Mouse (Mus musculus) bone marrow macrophage, adult 2 months (primary cell): Measurements from ENCODE around the gene Cd63. TPM values are rescaled to one million over a fixed set of nuclear protein-coding genes. Genes with fewer than 3 reads are reported as not detected.

ENCODE experiments used
- H3K27ac ChIP-seq: 2 replicates; pipeline ENCODE4 v1.5.1; 2012; ENCODE audit warnings: low read depth, low read length; ENCODE audit not compliant: insufficient read depth
- H3K4me1 ChIP-seq: 2 replicates; pipeline ENCODE4 v1.6.1; 2012; ENCODE audit warnings: low read length; ENCODE audit not compliant: control insufficient read depth, insufficient read depth
- H3K4me3 ChIP-seq: 2 replicates; pipeline ENCODE4 v1.5.1; 2012; ENCODE audit warnings: mild to moderate bottlenecking, low read length, moderate library complexity; ENCODE audit not compliant: insufficient read depth
- CTCF ChIP-seq: IDR thresholded peaks from 2 replicates; pipeline ENCODE4 v1.5.1; 2012; ENCODE audit warnings: low read depth, mild to moderate bottlenecking, low read length, moderate library complexity
- POLR2A ChIP-seq: IDR thresholded peaks from 2 replicates; pipeline ENCODE4 v1.6.1; 2012; ENCODE audit warnings: mild to moderate bottlenecking, low read depth, low read length, borderline replicate concordance
- polyA plus RNA-seq: library from polyadenylated mRNA; stranded (reverse); fragments of >200 nt; gene quantifications from 2 replicates; pipeline ENCODE4 v1.2.4, GENCODE M21; 2012; ENCODE audit not compliant: missing spikeins, insufficient read depth, insufficient read length

Cd63 gene
- polyA plus RNA-seq, 1 experiment: 751 TPM

DNA sequence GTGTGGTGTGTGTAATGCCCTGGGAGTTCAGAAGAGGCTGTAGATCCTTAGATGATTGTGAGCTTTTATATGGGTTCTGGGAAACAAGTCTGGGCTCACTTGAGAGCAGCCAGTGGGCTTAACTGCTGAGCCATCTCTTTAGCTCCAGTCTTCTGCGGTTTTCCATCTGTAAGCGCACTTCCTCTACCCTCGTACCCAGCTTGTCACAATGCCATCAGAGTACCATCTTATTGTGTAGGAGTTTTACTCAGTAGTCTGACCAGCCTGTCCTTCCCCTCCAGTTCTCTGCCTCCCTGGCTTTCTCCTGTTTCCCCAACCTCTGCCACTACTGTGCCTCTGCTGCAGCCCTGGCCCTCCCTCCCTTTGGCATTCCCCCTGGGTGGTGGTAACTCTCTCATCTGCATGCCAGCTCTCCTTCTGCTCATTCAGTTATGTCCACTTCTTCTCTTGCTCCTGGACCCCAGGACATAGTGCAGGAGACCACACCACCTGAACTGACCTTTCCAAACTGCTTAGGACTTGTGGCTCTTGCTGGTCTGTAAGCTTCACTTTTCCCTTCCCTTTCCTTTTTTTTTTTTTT is 1.7 kb downstream of the Cd63 start:
- TF ChIP-seq POLR2A: no peak
- TF ChIP-seq CTCF: no peak
- peak overlapping the region; percentile 78 for H3K27ac ChIP-seq
- peaks cover 43% of the 10 kb centered on the region for H3K4me1 ChIP-seq
- no peak overlapping the region for H3K4me3 ChIP-seq

DNA sequence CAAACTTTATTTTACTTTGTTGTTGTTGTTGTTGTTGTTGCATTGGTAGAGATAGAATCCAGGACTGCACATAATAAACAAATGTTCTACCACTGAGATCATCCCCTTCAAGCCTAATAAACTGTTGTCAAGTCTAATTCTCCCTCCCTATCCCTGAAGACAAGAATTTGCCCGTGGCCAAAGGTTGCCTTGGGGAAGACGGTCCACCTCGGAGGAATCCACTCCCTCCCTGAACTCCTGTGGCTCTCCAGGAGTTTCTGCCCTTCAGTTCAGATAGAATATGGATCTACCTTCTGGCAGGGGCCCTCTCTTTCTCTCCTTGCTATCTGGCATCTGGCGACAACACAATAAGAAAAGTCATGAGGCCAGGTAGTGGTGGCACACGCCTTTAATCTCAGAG is 4.0 kb downstream of the Cd63 start:
- no peak for TF ChIP-seq POLR2A
- TF ChIP-seq CTCF: no peak

DNA sequence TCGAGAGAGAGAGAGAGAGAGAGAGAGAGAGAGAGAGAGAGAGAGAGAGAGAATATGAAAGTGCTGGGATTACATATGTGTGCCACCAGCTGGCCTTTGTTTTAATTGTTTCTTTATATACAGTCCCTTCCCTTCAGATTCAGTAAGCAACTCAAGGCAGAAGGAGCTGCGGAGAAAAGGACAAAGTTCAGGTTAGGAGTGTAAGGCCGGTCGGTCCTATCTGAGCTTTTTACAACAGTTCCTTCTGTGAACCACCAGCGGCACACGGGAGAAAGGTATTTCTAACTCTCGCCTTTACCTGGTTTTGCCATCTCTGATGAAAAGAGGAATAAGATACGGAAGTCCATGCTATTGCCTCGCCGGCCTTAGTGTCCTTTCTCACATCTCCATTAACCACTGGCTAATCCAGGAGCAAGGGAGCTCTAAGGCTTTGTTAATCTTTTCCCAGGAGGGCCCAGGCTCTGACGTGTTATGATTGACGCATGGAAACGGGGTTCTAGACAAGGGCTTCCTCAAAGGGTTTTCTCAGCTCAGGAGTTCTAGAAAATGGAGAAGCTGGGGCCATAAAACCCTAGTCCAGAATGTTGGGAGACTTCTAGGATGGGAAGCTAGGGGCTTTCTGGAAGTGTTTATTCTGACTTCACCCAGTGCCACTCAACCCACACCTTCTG is 8.1 kb downstream of the Cd63 start:
- Histone ChIP-seq H3K4me1 (peaks cover 24% of the 10 kb centered on the region), H3K27ac (peak overlapping the region; percentile 88), H3K4me3 (peak overlapping the region; percentile 68)
- TF ChIP-seq POLR2A (no peak), CTCF (no peak)

More for the DNA sequence above, 4.0 kb downstream of the Cd63 start:
- Histone ChIP-seq H3K27ac (no peak overlapping the region), H3K4me3 (no peak overlapping the region), H3K4me1 (peaks cover 47% of the 10 kb centered on the region)

DNA sequence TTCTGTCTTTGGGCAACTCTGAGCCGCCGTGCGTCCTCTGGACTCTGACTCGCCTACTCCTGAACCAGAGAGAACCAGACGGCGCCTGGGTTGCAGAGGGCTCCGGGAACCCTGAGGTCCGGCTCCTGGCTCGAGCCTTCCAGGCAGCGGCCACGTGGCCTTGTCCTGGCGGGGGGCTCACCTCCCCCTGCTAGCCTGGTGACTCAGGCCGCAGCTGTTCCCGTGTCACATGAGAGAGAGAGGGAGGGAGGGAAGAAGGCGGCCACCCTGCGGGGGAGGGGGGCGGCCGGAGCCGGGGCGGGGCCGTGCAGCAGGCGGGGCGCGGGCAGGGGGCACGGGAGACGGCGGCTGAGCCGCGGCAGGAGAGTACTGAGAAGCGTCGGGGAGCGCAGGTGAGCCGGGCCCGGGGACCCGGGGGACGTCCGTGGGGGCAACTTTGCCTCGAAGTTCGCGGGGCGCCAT is 8.8 kb downstream of the Cd63 start:
- TF ChIP-seq CTCF (no peak), POLR2A (peak; percentile 92)
- Histone ChIP-seq H3K4me3 (peak overlapping the region; percentile 68), H3K27ac (peak overlapping the region; percentile 97), H3K4me1 (peaks cover 22% of the 10 kb centered on the region)

DNA sequence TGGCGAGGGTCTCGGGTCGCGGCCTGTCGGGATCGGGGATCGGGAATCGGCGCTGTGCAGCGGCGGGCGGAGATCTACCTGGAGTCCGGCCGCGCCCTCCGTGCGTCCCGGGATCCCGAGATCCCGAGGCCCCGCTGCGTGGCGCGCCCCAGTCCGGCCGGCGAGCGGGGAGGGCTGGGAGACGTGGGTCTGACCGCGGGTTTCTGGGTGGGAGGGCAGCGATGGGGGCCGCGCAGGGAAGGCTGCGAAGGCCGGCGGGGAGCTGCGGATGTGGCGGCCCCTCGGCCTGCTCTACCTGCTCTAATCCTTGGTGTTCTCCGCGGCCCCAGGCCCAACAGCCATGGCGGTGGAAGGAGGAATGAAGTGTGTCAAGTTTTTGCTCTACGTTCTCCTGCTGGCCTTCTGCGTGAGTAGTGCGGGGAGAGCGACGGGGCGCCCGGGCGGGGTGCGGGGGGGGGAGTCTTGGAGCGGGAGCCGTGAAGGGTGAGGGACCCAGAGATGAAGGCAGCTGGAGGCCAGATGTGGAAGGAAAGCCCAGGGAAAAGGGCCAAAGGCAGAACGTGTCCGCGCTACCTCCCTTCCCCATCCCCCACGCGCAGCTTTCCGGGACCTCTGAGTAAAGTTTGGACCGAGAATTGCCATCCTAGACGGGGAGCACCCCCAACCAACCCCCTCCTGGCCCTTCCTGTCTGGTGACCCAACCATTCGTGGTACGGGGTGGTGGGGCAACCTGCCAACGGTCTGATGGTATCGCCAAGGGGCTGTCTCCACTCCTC is 9.5 kb downstream of the Cd63 start:
- Histone ChIP-seq H3K4me1 (peaks cover 22% of the 10 kb centered on the region), H3K27ac (peak overlapping the region; percentile 97), H3K4me3 (peak overlapping the region; percentile 68)
- TF ChIP-seq CTCF (no peak), POLR2A (no peak)

DNA sequence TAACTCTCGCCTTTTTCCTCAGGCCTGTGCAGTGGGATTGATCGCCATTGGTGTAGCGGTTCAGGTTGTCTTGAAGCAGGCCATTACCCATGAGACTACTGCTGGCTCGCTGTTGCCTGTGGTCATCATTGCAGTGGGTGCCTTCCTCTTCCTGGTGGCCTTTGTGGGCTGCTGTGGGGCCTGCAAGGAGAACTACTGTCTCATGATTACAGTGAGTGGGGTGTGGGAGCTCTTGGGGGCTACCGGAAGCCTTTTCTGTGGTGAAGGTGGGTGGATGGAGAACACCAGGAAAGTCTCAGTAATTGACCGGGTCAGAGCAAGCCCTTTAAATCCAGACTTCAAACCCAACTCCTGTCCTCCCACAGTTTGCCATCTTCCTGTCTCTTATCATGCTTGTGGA is 10.6 kb downstream of the Cd63 start:
- TF ChIP-seq POLR2A (no peak), CTCF (no peak)
- H3K27ac ChIP-seq: peak overlapping the region; percentile 97
- peaks cover 15% of the 10 kb centered on the region for H3K4me1 ChIP-seq
- H3K4me3 ChIP-seq: peak overlapping the region; percentile 68

DNA sequence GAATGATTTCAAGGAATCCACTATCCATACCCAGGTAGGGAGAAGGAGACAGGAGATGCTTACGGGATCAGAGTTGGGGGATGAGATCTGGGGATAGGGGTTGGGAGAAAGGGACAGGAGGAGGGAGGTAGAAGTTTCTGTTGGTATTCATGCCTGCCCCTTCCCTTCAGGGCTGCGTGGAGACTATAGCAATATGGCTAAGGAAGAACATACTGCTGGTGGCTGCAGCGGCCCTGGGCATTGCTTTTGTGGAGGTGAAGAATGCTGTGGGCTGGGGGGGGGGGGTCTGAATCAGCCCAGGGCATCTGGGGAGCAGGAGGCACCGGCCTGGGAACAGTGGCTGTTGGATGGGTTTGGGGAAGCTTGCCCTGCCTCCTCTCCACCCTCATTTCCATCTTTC is 11.5 kb downstream of the Cd63 start:
- H3K4me3 ChIP-seq: peak overlapping the region; percentile 29
- peaks cover 15% of the 10 kb centered on the region for H3K4me1 ChIP-seq
- H3K27ac ChIP-seq: no peak overlapping the region
- TF ChIP-seq CTCF (no peak), POLR2A (no peak)

DNA sequence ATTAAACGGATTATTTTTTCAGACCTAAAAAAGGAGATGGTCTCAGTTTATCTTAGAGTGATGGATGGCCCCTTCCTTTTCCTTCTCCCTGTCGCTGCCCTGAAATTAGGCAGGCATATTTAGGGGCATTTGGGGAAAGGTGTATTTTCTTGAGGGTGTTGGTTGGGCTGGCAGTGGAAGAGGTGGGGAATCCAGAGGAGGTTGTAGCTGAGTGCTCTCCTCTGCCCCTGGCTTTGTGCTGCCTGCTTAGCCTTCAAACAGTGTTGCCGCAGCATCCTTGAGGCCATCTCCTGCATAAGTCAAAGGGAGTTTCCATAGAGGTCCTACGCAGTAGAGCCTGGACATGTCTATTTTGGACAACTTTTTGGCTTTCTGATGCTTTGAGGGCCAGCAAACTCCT is 12.0 kb downstream of the Cd63 start:
- H3K4me3 ChIP-seq: no peak overlapping the region
- H3K27ac ChIP-seq: no peak overlapping the region
- peaks cover 15% of the 10 kb centered on the region for H3K4me1 ChIP-seq
- TF ChIP-seq POLR2A: no peak

DNA sequence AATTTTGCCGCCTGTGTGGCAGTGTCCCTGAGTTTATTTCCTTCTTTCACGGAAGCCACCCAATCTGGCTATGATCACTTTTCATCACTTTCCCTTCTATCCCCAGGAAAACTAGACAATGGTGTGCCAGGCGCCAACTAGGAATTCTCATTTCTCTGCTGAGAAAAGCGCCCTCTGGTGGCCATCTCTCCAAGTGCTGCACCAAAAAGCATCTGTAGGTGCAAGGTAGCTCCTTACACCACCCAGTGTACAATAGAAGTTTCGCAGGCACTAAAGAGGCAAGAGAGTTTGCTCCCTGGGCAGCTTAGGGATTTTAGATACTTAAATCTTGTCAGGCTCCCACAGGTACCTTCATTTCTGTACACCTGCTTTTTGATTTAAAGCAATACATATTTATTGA is 12.4 kb downstream of the Cd63 start:
- peaks cover 15% of the 10 kb centered on the region for H3K4me1 ChIP-seq
- peak; percentile 88 for TF ChIP-seq CTCF
- no peak for TF ChIP-seq POLR2A
- no peak overlapping the region for H3K27ac ChIP-seq
- no peak overlapping the region for H3K4me3 ChIP-seq

DNA sequence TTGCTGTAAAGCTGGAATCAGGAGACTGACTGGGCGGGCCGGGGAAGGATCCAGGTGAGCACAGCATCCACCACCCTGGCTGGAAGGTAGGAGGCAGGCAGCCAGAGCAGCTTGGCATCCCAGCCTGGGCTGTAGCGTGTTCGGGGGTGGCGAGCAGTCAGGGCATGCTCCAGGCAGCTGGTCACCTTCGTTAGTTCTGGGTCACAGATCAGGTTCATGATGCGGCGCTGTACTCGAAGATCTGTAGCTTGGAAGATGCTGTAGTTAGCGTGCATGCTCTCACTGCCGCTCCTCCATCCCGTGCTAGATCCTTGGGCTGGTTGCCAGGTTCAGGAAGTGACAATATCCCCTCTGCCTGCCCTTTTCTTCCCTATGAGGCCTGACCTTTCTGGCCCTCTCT is 12.9 kb downstream of the Cd63 start:
- no peak overlapping the region for H3K27ac ChIP-seq
- H3K4me3 ChIP-seq: no peak overlapping the region
- peaks cover 14% of the 10 kb centered on the region for H3K4me1 ChIP-seq
- TF ChIP-seq POLR2A (no peak), CTCF (no peak)
